Mouse (Mus musculus): ENCODE data around the gene Nfe2.
"Not testable (repeated sequence)": the region's sequence is repeated elsewhere in the genome, so short reads cannot be mapped to it uniquely, and the experiment has no call there.

The Nfe2 gene

DNA sequence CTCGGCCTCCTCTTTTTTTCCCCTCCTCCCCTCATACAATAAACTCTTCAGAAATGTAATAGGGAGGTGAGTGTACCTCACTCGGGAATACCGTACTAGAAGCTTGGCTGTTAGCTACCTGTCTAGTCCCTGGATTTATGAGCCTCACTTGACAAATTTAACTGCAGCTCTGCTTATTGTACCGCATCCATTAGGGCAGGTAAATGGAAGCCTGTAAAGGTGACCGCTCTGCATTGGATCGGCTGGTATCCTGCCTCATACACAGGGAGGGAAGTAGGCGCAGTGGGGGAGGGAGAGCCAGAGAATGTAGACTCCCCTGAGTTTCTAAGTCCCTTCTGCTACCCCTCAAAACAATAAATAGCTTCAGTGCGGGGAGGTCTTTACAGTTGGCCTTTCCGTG lies 32.6 kb upstream of the Nfe2 start:
- DNase-seq (ENCODE audit: low read depth in 1 of 2, low spot score in 2 of 2), result no peak

- no peak for DNase-seq (ENCODE audit: low read depth in 1 of 2, low spot score in 2 of 2)
These were observed 32.2 kb upstream of the Nfe2 start for GRCm38 (mm10) chr15:103290417-103290816.

DNA sequence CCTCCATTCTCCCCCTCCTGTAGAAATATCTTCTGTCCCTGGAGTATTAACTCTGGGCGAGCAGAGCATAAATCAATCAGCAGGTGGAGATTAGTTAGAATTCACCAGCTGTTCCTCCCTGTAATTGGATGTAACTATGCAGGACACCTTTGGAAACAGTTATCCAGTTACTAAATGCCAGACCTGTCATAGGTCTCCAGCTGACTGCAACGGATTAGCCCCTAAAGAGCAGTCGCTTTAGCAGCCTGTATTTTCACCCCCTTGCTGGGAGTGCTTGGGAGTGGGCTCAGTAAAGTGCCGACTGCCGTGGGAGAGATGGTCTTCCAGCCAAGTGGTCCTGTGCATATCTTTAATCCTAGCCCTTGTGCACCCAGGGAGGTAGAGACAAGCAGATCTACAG lies 31.4 kb upstream of the Nfe2 start:
- DNase-seq (ENCODE audit: low read depth in 1 of 2, low spot score in 2 of 2), result no peak

DNA sequence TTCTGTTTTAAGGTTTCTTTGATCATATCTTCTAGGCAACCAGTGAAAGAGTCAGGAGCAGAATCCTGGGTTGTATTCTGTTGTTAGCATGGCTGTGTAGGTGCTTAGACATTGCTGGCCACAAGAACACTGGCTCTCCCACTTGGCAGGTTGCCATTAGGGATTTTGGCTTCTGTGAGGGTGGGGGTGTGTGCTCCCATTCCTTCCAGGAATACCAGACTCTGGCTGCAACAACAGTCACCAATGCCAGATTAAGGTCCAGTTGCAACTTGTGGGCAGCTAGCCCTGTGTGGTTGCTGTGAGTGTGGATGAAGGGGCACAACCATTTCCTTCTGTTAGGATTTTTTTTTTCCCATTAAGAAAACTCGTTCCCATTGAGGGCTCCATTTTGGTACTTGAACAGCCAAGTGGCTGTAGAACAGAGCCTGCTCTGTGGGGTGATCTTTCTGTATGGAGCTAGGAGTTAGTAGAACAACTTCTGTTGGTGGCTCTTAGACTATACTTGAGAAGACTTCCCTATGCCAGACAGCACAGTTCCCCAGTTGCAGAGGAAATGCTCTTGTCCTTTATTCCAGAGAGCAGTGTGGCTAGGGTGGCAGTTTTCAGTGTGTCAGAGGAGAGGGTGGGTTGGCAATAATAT lies 27.7 kb upstream of the Nfe2 start:
- no peak for DNase-seq (ENCODE audit: low read depth in 1 of 2, low spot score in 2 of 2)

GRCm38 (mm10) chr15:103284647-103285046 lies 26.4 kb upstream of the Nfe2 start:
- DNase-seq (ENCODE audit: low read depth in 1 of 2, low spot score in 2 of 2), result no peak

DNA sequence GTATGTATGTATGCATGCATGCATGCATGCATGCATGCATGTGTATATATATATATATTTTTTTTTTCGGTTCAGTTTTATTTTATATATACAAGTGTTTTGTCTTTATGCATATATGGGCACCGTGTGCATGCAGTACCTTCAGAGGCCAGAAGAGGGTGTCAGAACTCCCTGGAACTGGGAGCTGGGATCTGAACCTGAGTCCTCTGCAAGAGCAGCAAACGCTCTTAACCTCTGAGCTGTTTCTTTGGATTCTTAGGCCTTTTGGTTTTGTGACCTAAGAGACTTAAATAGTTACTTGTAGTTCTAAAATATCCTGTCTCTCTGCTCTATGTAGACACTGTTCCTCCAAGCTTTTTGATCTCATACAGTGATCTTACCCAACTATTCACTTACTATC lies 25.9 kb upstream of the Nfe2 start:
- DNase-seq (ENCODE audit: low read depth in 1 of 2, low spot score in 2 of 2), result peak in 1 of 2 experiments; percentile 50

GRCm38 (mm10) chr15:103281465-103282205 lies 23.4 kb upstream of the Nfe2 start:
- DNase-seq (ENCODE audit: low read depth in 1 of 2, low spot score in 2 of 2), result no peak

DNA sequence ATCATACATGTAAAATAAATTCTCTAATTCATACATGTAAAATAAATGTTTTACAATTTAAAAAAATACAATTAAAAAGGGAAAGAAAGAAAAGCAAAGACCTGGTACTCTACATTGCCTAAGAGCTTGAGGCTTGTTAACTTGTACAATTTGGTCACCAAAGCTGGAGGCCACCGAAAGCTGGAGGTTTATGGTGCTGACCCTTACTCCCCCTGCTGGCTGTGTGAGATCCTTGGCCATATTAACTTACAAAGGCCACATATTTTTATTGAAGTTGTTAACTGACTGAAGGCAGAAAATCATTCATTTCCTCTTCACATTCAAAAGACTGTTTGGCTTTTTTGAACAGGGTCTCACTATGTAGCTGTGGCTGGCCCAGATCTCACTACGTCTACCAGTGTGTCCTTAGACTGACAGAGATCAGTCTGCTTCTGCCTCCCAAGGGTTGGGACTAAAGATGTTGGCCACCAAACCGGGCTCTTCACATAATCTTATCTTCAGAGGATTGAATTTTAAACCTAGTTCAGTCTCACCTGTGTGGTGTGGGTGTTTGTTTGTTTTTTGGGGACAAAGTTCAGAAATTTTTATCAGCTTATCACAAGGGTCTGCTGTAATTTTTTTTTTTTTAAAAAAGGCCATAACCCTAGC lies 22.7 kb upstream of the Nfe2 start:
- no peak for DNase-seq (ENCODE audit: low read depth in 1 of 2, low spot score in 2 of 2)

- DNase-seq (ENCODE audit: low read depth in 1 of 2, low spot score in 2 of 2), result no peak
These were observed 21.5 kb upstream of the Nfe2 start for GRCm38 (mm10) chr15:103279750-103280149.

DNA sequence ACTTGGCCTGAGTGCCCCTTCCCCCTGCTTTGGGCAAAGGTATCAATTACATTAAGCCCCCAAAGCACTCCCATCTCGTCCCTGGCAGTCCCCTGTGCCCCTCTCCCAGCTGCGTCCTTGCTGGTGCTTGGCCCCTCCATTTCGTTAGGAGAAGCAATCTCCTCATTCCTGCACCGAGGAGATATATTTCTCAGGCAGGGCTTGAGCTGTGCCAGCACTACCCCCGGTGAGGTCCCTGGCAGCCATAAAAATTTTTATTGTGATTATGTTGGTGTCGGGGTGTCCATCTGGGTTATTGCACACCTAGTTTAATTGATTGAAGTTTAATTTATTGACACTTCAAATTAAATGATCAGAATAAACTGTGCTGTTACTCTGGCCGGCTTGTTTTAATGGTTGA lies 19.7 kb upstream of the Nfe2 start:
- no peak for DNase-seq (ENCODE audit: low read depth in 1 of 2, low spot score in 2 of 2)

DNA sequence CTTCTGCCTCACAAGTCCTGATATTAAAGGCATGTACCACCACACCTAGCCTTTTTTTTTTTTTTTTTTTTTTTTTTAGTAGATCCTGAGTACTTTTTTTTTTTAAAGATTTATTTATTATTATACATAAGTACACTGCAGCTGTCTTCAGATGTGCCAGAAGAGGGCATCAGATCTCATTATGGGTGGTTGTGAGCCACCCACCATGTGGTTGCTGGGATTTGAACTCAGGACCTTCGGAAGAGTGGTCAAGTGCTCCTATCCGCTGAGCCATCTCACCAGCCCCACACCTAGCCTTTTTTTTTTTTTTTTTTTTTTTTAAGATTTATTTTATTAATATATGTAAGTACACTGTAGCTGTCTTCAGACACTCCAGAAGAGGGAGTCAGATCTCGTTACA lies 17.7 kb upstream of the Nfe2 start:
- DNase-seq (ENCODE audit: low read depth in 1 of 2, low spot score in 2 of 2), result not testable (repeated sequence)

GRCm38 (mm10) chr15:103272419-103273279 lies 14.4 kb upstream of the Nfe2 start, which contains the start of gene Copz1:
TSS of gene Copz1 (plus strand) at chr15:103272714.
- peak; percentile 90 to 96 for DNase-seq (ENCODE audit: low read depth in 1 of 2, low spot score in 2 of 2)

GRCm38 (mm10) chr15:103268903-103269302 lies 10.7 kb upstream of the Nfe2 start:
- no peak for DNase-seq (ENCODE audit: low read depth in 1 of 2, low spot score in 2 of 2)

GRCm38 (mm10) chr15:103264794-103265193 lies 6.6 kb upstream of the Nfe2 start:
- DNase-seq (ENCODE audit: low read depth in 1 of 2, low spot score in 2 of 2), result no peak

GRCm38 (mm10) chr15:103259989-103260388 lies 1.8 kb upstream of the Nfe2 start:
- DNase-seq (ENCODE audit: low read depth in 1 of 2, low spot score in 2 of 2), result no peak

DNA sequence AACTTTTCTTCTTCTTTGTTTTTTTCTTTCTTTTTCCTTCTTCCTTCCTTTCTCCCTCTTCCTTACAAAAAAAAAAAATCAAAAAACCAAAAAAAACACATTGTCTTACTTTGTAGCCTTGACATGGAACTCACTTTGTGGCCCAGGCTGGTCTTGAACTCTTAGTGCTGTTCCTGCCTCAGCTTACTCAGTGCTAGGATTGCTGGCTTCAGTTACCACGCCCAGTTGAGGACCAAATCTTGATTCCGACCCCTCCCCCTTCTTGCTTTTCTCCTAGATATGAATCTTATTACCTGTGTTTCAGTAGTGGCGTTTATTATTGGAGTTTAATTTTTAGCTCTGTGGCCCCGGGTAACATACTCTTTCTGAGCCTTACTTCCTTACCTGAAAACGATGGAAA lies 959 bp upstream of the Nfe2 start:
- no peak for DNase-seq (ENCODE audit: low read depth in 1 of 2, low spot score in 2 of 2)

DNA sequence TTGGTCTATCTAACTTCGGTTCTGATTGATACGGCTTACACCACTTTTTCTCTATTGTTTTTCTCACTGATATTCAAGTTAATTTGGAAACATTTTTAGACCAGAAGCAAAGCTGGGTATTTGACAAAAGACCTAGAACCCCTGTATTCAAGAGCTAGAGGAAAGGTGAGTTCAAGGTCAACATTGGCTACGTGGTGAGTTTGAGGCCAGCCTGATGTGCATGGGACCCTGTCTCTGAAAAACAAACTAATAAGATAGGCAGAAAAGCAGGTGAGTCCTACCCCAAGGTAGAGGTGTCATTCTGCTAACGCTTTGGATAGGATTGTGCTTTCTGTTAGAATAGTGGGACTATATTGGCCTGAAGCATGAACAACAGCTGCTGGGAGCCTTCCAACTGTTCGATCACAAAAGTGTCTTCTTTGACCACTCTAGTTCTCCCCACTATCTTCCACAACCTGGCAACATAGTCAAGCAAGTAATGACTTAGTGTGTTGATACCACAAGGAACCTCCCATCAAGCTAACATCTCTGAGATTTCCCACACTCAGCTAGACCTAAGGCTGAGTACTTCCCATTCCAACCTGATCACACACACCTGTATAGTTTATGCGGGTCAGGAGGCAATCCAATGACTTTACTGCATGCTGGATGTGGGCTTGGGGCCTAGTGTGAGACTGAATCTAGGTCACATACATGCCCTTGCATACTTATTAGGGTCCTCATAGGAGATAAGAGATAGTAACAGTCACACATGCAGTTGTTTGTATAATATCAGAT lies 1.8 kb downstream of the Nfe2 start:
- DNase-seq (ENCODE audit: low read depth in 1 of 2, low spot score in 2 of 2), result no peak

- peak in 1 of 2 experiments; percentile 44 for DNase-seq (ENCODE audit: low read depth in 1 of 2, low spot score in 2 of 2)
These were observed 3.0 kb downstream of the Nfe2 start for GRCm38 (mm10) chr15:103255169-103255568.

- DNase-seq (ENCODE audit: low read depth in 1 of 2, low spot score in 2 of 2), result no peak
These were observed 4.9 kb downstream of the Nfe2 start for GRCm38 (mm10) chr15:103253352-103253751.

DNA sequence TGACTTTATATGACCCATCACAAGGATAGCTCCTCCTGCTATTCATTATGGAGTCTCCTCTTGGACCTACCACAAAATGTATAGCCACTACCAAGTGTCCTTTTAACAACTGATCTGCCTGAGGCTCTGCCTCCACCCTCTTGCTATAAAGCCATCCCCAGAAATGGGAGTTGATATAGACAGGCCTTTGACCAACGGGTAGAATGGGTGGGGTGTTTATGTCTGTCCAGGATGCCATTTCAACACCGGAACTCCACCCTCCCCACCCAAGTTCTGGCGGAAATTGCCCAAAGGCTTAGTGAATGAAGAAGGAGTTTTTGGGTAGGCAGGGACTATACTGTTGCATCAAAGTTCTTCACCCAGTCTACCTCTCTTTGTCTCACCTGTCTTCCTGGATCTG lies 5.5 kb downstream of the Nfe2 start:
- peak in 1 of 2 experiments; percentile 43 for DNase-seq (ENCODE audit: low read depth in 1 of 2, low spot score in 2 of 2)

GRCm38 (mm10) chr15:103251595-103251994 lies 6.6 kb downstream of the Nfe2 start:
- no peak for DNase-seq (ENCODE audit: low read depth in 1 of 2, low spot score in 2 of 2)
